In genomic region chr3:104219531-104220294, GRCm38 (mm10) we compare ENCODE assay signal across 8 mouse cellular contexts. TPM values are rescaled to one million over a fixed set of nuclear protein-coding genes. Genes with fewer than 3 reads are reported as not detected.
DNase-seq lines count a peak whose midpoint lies in the region; ATAC-seq lines count a peak whose summit lies in the region.

No protein-coding gene starts in this region.

- H3K9ac ChIP-seq in intestine, embryonic 14.5 days (ENCODE audit: low read length), result peak overlapping the region; percentile 79

- no peaks in the 10 kb centered on the region for H3K9me3 ChIP-seq in intestine, embryonic 14.5 days (ENCODE audit: control insufficient read depth, low read length)
- H3K9me3 ChIP-seq in megakaryocyte, embryonic 14.5 days, result no peaks in the 10 kb centered on the region

- H3K27ac ChIP-seq in intestine, embryonic 14.5 days (ENCODE audit: low read depth), result peak overlapping the region; percentile 94

- under 1% methylated on average over 103 of the region's 107 CpGs for WGBS in intestine, embryonic 14.5 days

- intact Hi-C loops in left cerebral cortex, postnatal 25 days (cut with DNase I), result loop anchor here (1.0 to 2.0 kb wide), 2 partner anchors 215 to 223 kb away; no protein-coding TSS in a partner anchor

- no peaks in the 10 kb centered on the region for H3K27me3 ChIP-seq in intestine, embryonic 14.5 days (replicated peaks; ENCODE audit: control insufficient read depth, insufficient read depth, low read length)
- peaks cover 23% of the 10 kb centered on the region for H3K27me3 ChIP-seq in megakaryocyte, embryonic 14.5 days (replicated peaks)

- no peaks in the 10 kb centered on the region for H3K36me3 ChIP-seq in intestine, embryonic 14.5 days (ENCODE audit: control insufficient read depth, insufficient read depth, low read length)
- H3K36me3 ChIP-seq in megakaryocyte, embryonic 14.5 days (replicated peaks; ENCODE audit: low read length), result no peaks in the 10 kb centered on the region

- H3K4me1 ChIP-seq in intestine, embryonic 14.5 days (replicated peaks; ENCODE audit: control insufficient read depth, insufficient read depth, low read length), result no peaks in the 10 kb centered on the region; the same call in 1 of the 2 replicates
- peaks cover 28% of the 10 kb centered on the region for H3K4me1 ChIP-seq in megakaryocyte, embryonic 14.5 days

- DNase-seq in R1 (ENCODE audit: low read depth, low spot score), result peak; percentile 36
- peak; percentile 65 to 75 for DNase-seq in cerebellum, postnatal 25 days
- DNase-seq in gastrocnemius, postnatal 25 days, result peak; percentile 50
- peak; percentile 76 for DNase-seq in intestine, embryonic 14.5 days (ENCODE audit: low spot score)
- DNase-seq in left cerebral cortex, postnatal 25 days (ENCODE audit: low spot score in 2 of 2), result peak; percentile 29 to 47
- peak; percentile 17 for DNase-seq in spleen, adult 12 weeks (ENCODE audit: low spot score)
- no peak for DNase-seq in retina, postnatal 1 day

- H3K4me2 ChIP-seq in intestine, embryonic 14.5 days (ENCODE audit: low read length), result peak overlapping the region; percentile 84

- peak overlapping the region; percentile 89 for H3K4me3 ChIP-seq in intestine, embryonic 14.5 days (ENCODE audit: low read depth, low read length)
- H3K4me3 ChIP-seq in megakaryocyte, embryonic 14.5 days (replicated peaks), result peak overlapping the region; percentile 95

- ATAC-seq in intestine, embryonic 14.5 days (replicated peaks; ENCODE audit: low FRiP score, low TSS enrichment, low read depth), result no peak; the same call in 1 of the 2 replicates

RNA-seq across cellular contexts. Expression of gene Magi3, which starts 0.5 kb away (rescaled TPM):
- total RNA-seq in gastrocnemius, postnatal 25 days (2021), result 1 to 10 TPM; 2.5 to 3.1 TPM
- polyA plus RNA-seq in intestine, embryonic 14.5 days (2014; fragmentation: Nextera tagmentation; extraction: Ambion mirVana), result 9.5 and 10.0 TPM in 2 replicates
- 10 to 100 TPM; 48.7 to 49.2 TPM for total RNA-seq in left cerebral cortex, postnatal 25 days (2021)
- 0.28 TPM in 1 of 2 replicates, not detected in the other for polyA plus RNA-seq in megakaryocyte, embryonic 14.5 days (2012; ENCODE audit: insufficient read depth, low replicate concordance)

Comparison
In these comparisons a context has a peak if more than half of its experiments do, and no peak if none do; other contexts are left out.
1. RNA of gene Magi3, which starts 0.5 kb away (total RNA-seq): 48.7 to 49.2 TPM in left cerebral cortex, postnatal 25 days; 2.5 to 3.1 TPM in gastrocnemius, postnatal 25 days; every median in the first group is over 10 times any median in the second.